Mouse (Mus musculus) gonadal fat pad, adult 2 months (tissue): ENCODE measurements around the gene Zfp945. TPM values are rescaled to one million over a fixed set of nuclear protein-coding genes. Genes with fewer than 3 reads are reported as not detected.
"Not testable (repeated sequence)": the region's sequence is repeated elsewhere in the genome, so short reads cannot be mapped to it uniquely, and the experiment has no call there.

Experiments used
- DNase-seq: peaks from one replicate; pipeline ENCODE4 v3.0.0-alpha.2; 2012; ENCODE audit warnings: low read depth
- polyA plus RNA-seq: library from polyadenylated mRNA; depleted of rRNA; stranded (reverse); fragments of >200 nt; gene quantifications from 2 replicates; pipeline ENCODE4 v1.2.3, GENCODE M21; 2012; rRNA removed

Zfp945 gene
- polyA plus RNA-seq = 4.9 and 5.2 TPM in 2 replicates

GRCm38 (mm10) chr17:22866845-22867481 lies at the start of gene Zfp945:
Gene Zfp945, minus strand, starts transcription at chr17:22867134.
- peak; percentile 44 for DNase-seq

GRCm38 (mm10) chr17:22888302-22888701 lies 21.4 kb upstream of the Zfp945 start:
- DNase-seq = no peak

- DNase-seq = no peak
Measured at GRCm38 (mm10) chr17:22884059-22884698, 17.2 kb upstream of the Zfp945 start.

- no peak for DNase-seq
Measured at GRCm38 (mm10) chr17:22877427-22878307, 10.7 kb upstream of the Zfp945 start.

GRCm38 (mm10) chr17:22876316-22876715 lies 9.4 kb upstream of the Zfp945 start:
- no peak for DNase-seq

GRCm38 (mm10) chr17:22875549-22875948 lies 8.6 kb upstream of the Zfp945 start:
- not testable (repeated sequence) for DNase-seq

- no peak for DNase-seq
Measured at GRCm38 (mm10) chr17:22866421-22866844, 501 bp downstream of the Zfp945 start.

- DNase-seq = no peak
Measured at GRCm38 (mm10) chr17:22821166-22821565, 45.8 kb downstream of the Zfp945 start.

- DNase-seq = no peak
Measured at GRCm38 (mm10) chr17:22818199-22818595, 48.7 kb downstream of the Zfp945 start.

GRCm38 (mm10) chr17:22817471-22818198 lies 49.3 kb downstream of the Zfp945 start:
- DNase-seq = peak; percentile 37

GRCm38 (mm10) chr17:22799707-22800106 lies 67.2 kb downstream of the Zfp945 start:
- no peak for DNase-seq

Other genes with a start within 250 kb of the Zfp945 start
- gene Vmn2r113, start 75.8 kb upstream of the Zfp945 start, polyA plus RNA-seq = not detected in 2 replicates
- gene Vmn2r-ps130, start 194.0 kb upstream of the Zfp945 start, polyA plus RNA-seq = not detected in 2 replicates